Mouse (Mus musculus) lung, postnatal 0 days (tissue): Measurements from ENCODE around the gene Mettl23. TPM values are rescaled to one million over a fixed set of nuclear protein-coding genes. Genes with fewer than 3 reads are reported as not detected.
"Not testable (repeated sequence)": the region's sequence is repeated elsewhere in the genome, so short reads cannot be mapped to it uniquely, and the experiment has no call there.

Source experiments
- ATAC-seq: fragments of 200-750 bp; cut with Nextera tagmentation; 2 replicates; pipeline ENCODE4 v1.8.0; 2017; ENCODE audit warnings: moderate library complexity
- DNase-seq: peaks from one replicate; pipeline ENCODE4 v3.0.0-alpha.2; 2016; ENCODE audit warnings: low spot score
- H3K27ac ChIP-seq: fragments of 300-500 bp; sonication (generic); 2 replicates; pipeline ENCODE4 v1.5.1; 2014; ENCODE audit warnings: antibody characterized with exemption, mild to moderate bottlenecking, low read length, mixed read lengths
- H3K27me3 ChIP-seq: fragments of 300-500 bp; sonication (generic); replicated peaks from 2 replicates; pipeline ENCODE4 v1.6.1; 2014; ENCODE audit warnings: low read length, mixed read lengths; ENCODE audit not compliant: insufficient read depth
- H3K36me3 ChIP-seq: fragments of 300-500 bp; sonication (generic); 2 replicates; pipeline ENCODE4 v1.6.1; 2014; ENCODE audit warnings: low read length, mixed read lengths; ENCODE audit not compliant: insufficient read depth
- H3K4me1 ChIP-seq: fragments of 300-500 bp; sonication (generic); 2 replicates; pipeline ENCODE4 v1.6.1; 2014; ENCODE audit warnings: antibody characterized with exemption, low read depth, low read length, mixed read lengths; ENCODE audit not compliant: insufficient read depth
- H3K4me2 ChIP-seq: fragments of 300-500 bp; sonication (generic); replicated peaks from 2 replicates; pipeline ENCODE4 v1.6.1; 2014; ENCODE audit warnings: low read depth, mild to moderate bottlenecking, low read length, moderate library complexity, mixed read lengths
- H3K4me3 ChIP-seq: fragments of 300-500 bp; sonication (generic); 2 replicates; pipeline ENCODE4 v1.5.1; 2014; ENCODE audit warnings: low read depth, low read length
- H3K9ac ChIP-seq: fragments of 300-500 bp; sonication (generic); replicated peaks from 2 replicates; pipeline ENCODE4 v1.6.1; 2014; ENCODE audit warnings: low read depth, mild to moderate bottlenecking
- H3K9me3 ChIP-seq: fragments of 300-500 bp; sonication (generic); 2 replicates; pipeline ENCODE4 v1.6.1; 2016; ENCODE audit warnings: low read length, mixed read lengths
- CTCF ChIP-seq: IDR thresholded peaks from 2 replicates; pipeline ENCODE4 v1.5.1; 2016; ENCODE audit warnings: antibody characterized with exemption, mild to moderate bottlenecking
- EP300 ChIP-seq: IDR thresholded peaks from 2 replicates; pipeline ENCODE4 v1.6.1; 2016; ENCODE audit warnings: antibody characterized with exemption, mild to moderate bottlenecking, control low read depth
- WGBS: fragments of 180-500 bp; shearing (Covaris S2); extraction: QIAGEN DNeasy Blood & Tissue Kit; methylation state at CpG from one replicate; pipeline ENCODE4 v1.1.7; 2014; 5-methylcytosine and 5-hydroxymethylcytosine counted together
- polyA plus RNA-seq: library from polyadenylated mRNA; unstranded; fragments of >200 nt; fragmentation: Nextera tagmentation; extraction: Ambion mirVana; gene quantifications from 2 replicates; pipeline ENCODE4 v1.2.1, GENCODE M21; 2015

The Mettl23 gene
- polyA plus RNA-seq, 1 experiment from 2014 or later: 62.3 TPM

DNA sequence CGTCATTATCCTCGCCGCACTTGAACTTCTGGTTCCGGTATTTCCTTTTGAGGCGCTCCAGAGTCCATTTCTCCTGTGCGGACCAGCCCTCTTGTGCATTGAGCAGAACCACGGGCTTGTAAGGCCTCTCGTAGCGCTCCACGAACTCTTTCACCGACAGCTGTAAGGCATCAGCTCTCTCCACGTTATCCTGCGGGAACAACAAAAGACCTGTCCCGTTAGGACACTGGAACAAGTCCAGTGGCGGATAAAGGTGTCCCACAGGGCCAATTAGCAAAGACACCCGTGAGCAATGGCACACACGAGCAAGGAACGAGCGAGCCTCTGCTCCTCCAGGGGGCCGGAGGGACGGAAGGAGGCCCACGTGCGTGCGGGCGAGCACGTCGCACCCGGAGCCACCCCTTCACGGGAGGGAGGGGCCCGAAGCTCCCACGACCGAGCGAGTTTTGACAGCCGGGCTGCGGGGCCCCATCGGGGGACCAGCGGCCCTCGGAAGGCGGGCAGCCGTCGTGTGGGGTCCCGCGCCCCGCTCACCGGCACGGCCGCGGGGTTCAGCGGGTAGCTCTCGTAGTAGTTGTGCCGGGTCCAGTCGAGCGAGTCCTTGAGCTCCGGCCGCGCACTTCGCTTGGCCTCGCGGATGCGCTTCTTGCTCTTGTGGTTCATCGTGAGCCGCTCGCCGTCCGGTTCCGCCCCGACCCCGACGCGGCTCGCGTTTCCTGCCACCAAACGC lies 382 bp upstream of the Mettl23 start:
- Histone ChIP-seq H3K27ac (peak overlapping the region; percentile 99), H3K27me3 (no peaks in the 10 kb centered on the region), H3K36me3 (peaks cover 20% of the 10 kb centered on the region), H3K9me3 (no peaks in the 10 kb centered on the region), H3K4me1 (peaks cover 13% of the 10 kb centered on the region), H3K4me2 (peak overlapping the region; percentile 70), H3K9ac (peak overlapping the region; percentile 85), H3K4me3 (peak overlapping the region; percentile 74)
- DNase-seq (peak; percentile 83), ATAC-seq (peak; percentile 45)
- 3% methylated on average over 65 of the region's 73 CpGs for WGBS
- TF ChIP-seq CTCF: peak; percentile 35; the same call in 1 of the 2 replicates
- no peak for TF ChIP-seq EP300

GRCm38 (mm10) chr11:116846593-116847181 lies 3.6 kb downstream of the Mettl23 start:
- Histone ChIP-seq H3K9ac (no peak overlapping the region), H3K27me3 (no peaks in the 10 kb centered on the region), H3K27ac (no peak overlapping the region), H3K4me2 (no peak overlapping the region), H3K4me1 (peaks cover 6% of the 10 kb centered on the region), H3K9me3 (no peaks in the 10 kb centered on the region), H3K4me3 (no peak overlapping the region), H3K36me3 (0 out of 2 replicates have a peak, but pooled peaks cover 5% of the 10 kb centered on the region)
- WGBS: 65% methylated on average over 4 of the region's 4 CpGs
- no peak for TF ChIP-seq EP300
- TF ChIP-seq CTCF: no peak
- DNase-seq: no peak
- no peak for ATAC-seq

- Histone ChIP-seq H3K4me1 (peaks cover 5% of the 10 kb centered on the region), H3K4me2 (no peak overlapping the region), H3K27ac (no peak overlapping the region), H3K36me3 (0 out of 2 replicates have a peak, but pooled peaks cover 5% of the 10 kb centered on the region), H3K4me3 (no peak overlapping the region), H3K9me3 (no peaks in the 10 kb centered on the region), H3K9ac (no peak overlapping the region), H3K27me3 (no peaks in the 10 kb centered on the region)
- ATAC-seq: no peak
- DNase-seq: no peak
- 89% methylated on average over 3 of the region's 3 CpGs for WGBS
- TF ChIP-seq CTCF (no peak), EP300 (no peak)
Observed at GRCm38 (mm10) chr11:116847187-116848085, 4.4 kb downstream of the Mettl23 start.

- no peaks in the 10 kb centered on the region for H3K27me3 ChIP-seq
- DNase-seq (no peak), ATAC-seq (no peak)
- 0 out of 2 replicates have a peak, but pooled peaks cover 5% of the 10 kb centered on the region for H3K36me3 ChIP-seq
- H3K4me2 ChIP-seq: no peak overlapping the region
- TF ChIP-seq EP300 (no peak), CTCF (no peak)
- H3K9ac ChIP-seq: no peak overlapping the region
- no peaks in the 10 kb centered on the region for H3K9me3 ChIP-seq
- H3K27ac ChIP-seq: no peak overlapping the region
- H3K4me3 ChIP-seq: no peak overlapping the region
- WGBS: 68% methylated on average over 5 of the region's 5 CpGs
- peaks cover 5% of the 10 kb centered on the region for H3K4me1 ChIP-seq
Observed at GRCm38 (mm10) chr11:116848086-116848876, 5.2 kb downstream of the Mettl23 start.

- H3K9me3 ChIP-seq, H3K4me2 ChIP-seq, H3K4me3 ChIP-seq, ATAC-seq, H3K9ac ChIP-seq, H3K36me3 ChIP-seq, H3K27me3 ChIP-seq, H3K4me1 ChIP-seq, H3K27ac ChIP-seq, DNase-seq: not testable (repeated sequence)
- 75% methylated on average over 2 of the region's 2 CpGs for WGBS
Observed at GRCm38 (mm10) chr11:116848877-116849178, 5.8 kb downstream of the Mettl23 start.
